Mouse (Mus musculus): ENCODE measurements at regions not wholly inside any gene's neighbourhood (a gene's known extent, or its start where the extent isn't known, plus 50 kb on each side); places are given as distances from the start of the nearest gene placed in this dataset.
"Not testable (repeated sequence)": the region's sequence is repeated elsewhere in the genome, so short reads cannot be mapped to it uniquely, and the experiment has no call there.

- no peak for DNase-seq (ENCODE audit: low spot score)
Observed at GRCm38 (mm10) chr2:39420696-39421095, 194.4 kb upstream of the Ppp6c start.

- no peak for DNase-seq (ENCODE audit: low spot score)
Observed at GRCm38 (mm10) chr2:39400336-39400735, 174.1 kb upstream of the Ppp6c start.

- no peak for DNase-seq (ENCODE audit: low spot score)
Observed at GRCm38 (mm10) chr2:39399523-39399922, 173.3 kb upstream of the Ppp6c start.

GRCm38 (mm10) chr2:39394643-39395042 lies 168.4 kb upstream of the Ppp6c start:
- DNase-seq (ENCODE audit: low spot score), result no peak

GRCm38 (mm10) chr2:39377264-39377663 lies 151.0 kb upstream of the Ppp6c start:
- no peak for DNase-seq (ENCODE audit: low spot score)

- peak; percentile 91 for DNase-seq (ENCODE audit: low spot score)
Observed at GRCm38 (mm10) chr2:39373068-39373779, 147.0 kb upstream of the Ppp6c start.

GRCm38 (mm10) chr2:39344207-39344606 lies 118.0 kb upstream of the Ppp6c start:
- DNase-seq (ENCODE audit: low spot score), result no peak

- DNase-seq (ENCODE audit: low spot score), result no peak
Observed at GRCm38 (mm10) chr2:39340406-39340805, 114.2 kb upstream of the Ppp6c start.

GRCm38 (mm10) chr2:39338832-39339649 lies 112.8 kb upstream of the Ppp6c start:
- no peak for DNase-seq (ENCODE audit: low spot score)

GRCm38 (mm10) chr2:39337524-39337923 lies 111.3 kb upstream of the Ppp6c start:
- DNase-seq (ENCODE audit: low spot score), result no peak

GRCm38 (mm10) chr2:39325715-39326493 lies 99.7 kb upstream of the Ppp6c start:
- DNase-seq (ENCODE audit: low spot score), result no peak

- not testable (repeated sequence) for DNase-seq (ENCODE audit: low spot score)
Observed at GRCm38 (mm10) chr2:39325122-39325521, 98.9 kb upstream of the Ppp6c start.

GRCm38 (mm10) chr2:39299798-39300382 lies 73.6 kb upstream of the Ppp6c start:
- no peak for DNase-seq (ENCODE audit: low spot score)

- DNase-seq (ENCODE audit: low spot score), result no peak
Observed at GRCm38 (mm10) chr2:39299290-39299689, 73.0 kb upstream of the Ppp6c start.

- no peak for DNase-seq (ENCODE audit: low spot score)
Observed at GRCm38 (mm10) chr2:39295435-39295834, 69.2 kb upstream of the Ppp6c start.

GRCm38 (mm10) chr2:39278218-39278617 lies 52.0 kb upstream of the Ppp6c start:
- DNase-seq (ENCODE audit: low spot score), result no peak
